Mouse (Mus musculus) liver, postnatal 0 days (tissue): ENCODE data around the gene Tut1. TPM values are rescaled to one million over a fixed set of nuclear protein-coding genes. Genes with fewer than 3 reads are reported as not detected.

Source experiments
- ATAC-seq: fragments of 200-750 bp; cut with Nextera tagmentation; 2 replicates; pipeline ENCODE4 v1.8.0; 2017; ENCODE audit warnings: mild to moderate bottlenecking, moderate library complexity
- DNase-seq: peaks from one replicate; pipeline ENCODE4 v3.0.0-alpha.2; 2016
- H3K27ac ChIP-seq: fragments of 300-500 bp; sonication (generic); 2 replicates; pipeline ENCODE4 v1.5.1; 2014; ENCODE audit warnings: antibody characterized with exemption, moderate library complexity, mild to moderate bottlenecking, low read depth
- H3K27me3 ChIP-seq: fragments of 300-500 bp; sonication (generic); 2 replicates; pipeline ENCODE4 v1.6.1; 2014; ENCODE audit warnings: low read length, control low read depth, mixed read lengths; ENCODE audit not compliant: insufficient read depth
- H3K36me3 ChIP-seq: fragments of 300-500 bp; sonication (generic); replicated peaks from 2 replicates; pipeline ENCODE4 v1.6.1; 2014; ENCODE audit warnings: mild to moderate bottlenecking, control low read depth, low read length, moderate library complexity, mixed read lengths; ENCODE audit not compliant: insufficient read depth
- H3K4me1 ChIP-seq: fragments of 300-500 bp; sonication (generic); 2 replicates; pipeline ENCODE4 v1.6.1; 2014; ENCODE audit warnings: antibody characterized with exemption, mild to moderate bottlenecking, control low read depth; ENCODE audit not compliant: insufficient read depth
- H3K4me2 ChIP-seq: fragments of 300-500 bp; sonication (generic); 2 replicates; pipeline ENCODE4 v1.6.1; 2014; ENCODE audit warnings: low read depth, mild to moderate bottlenecking, low read length, moderate library complexity, mixed read lengths
- H3K4me3 ChIP-seq: fragments of 300-500 bp; sonication (generic); 2 replicates; pipeline ENCODE4 v1.5.1; 2014; ENCODE audit warnings: low read depth, low read length
- H3K9ac ChIP-seq: fragments of 300-500 bp; sonication (generic); replicated peaks from 2 replicates; pipeline ENCODE4 v1.6.1; 2014; ENCODE audit warnings: mild to moderate bottlenecking, moderate library complexity
- H3K9me3 ChIP-seq: fragments of 300-500 bp; sonication (generic); 2 replicates; pipeline ENCODE4 v1.6.1; 2016; ENCODE audit warnings: mild to moderate bottlenecking, control low read depth, low read length, mixed read lengths
- CTCF ChIP-seq: sonication (generic); IDR thresholded peaks from 2 replicates; pipeline ENCODE4 v1.5.1; 2016; ENCODE audit warnings: antibody characterized with exemption, low read depth
- EP300 ChIP-seq: IDR thresholded peaks from 2 replicates; pipeline ENCODE4 v1.6.1; 2016; ENCODE audit warnings: antibody characterized with exemption, low read depth, mild to moderate bottlenecking
- WGBS: fragments of 180-500 bp; shearing (Covaris S2); extraction: QIAGEN DNeasy Blood & Tissue Kit; methylation state at CpG from one replicate; pipeline ENCODE4 v1.1.7; 2014; ENCODE audit not compliant: insufficient replicate concordance; 5-methylcytosine and 5-hydroxymethylcytosine counted together
- polyA plus RNA-seq: library from polyadenylated mRNA; unstranded; fragments of >200 nt; fragmentation: Nextera tagmentation; extraction: Ambion mirVana; gene quantifications from 2 replicates; pipeline ENCODE4 v1.2.1, GENCODE M21; 2015

Gene Tut1
- polyA plus RNA-seq, 1 experiment from 2014 or later, result 10.7 TPM

GRCm38 (mm10) chr19:8984255-8984868, 30.7 kb downstream of the Tut1 start:
- peak overlapping the region; percentile 52 for H3K27ac ChIP-seq
- no peaks in the 10 kb centered on the region for H3K9me3 ChIP-seq
- H3K36me3 ChIP-seq, result peaks cover 4% of the 10 kb centered on the region
- peaks cover 6% of the 10 kb centered on the region; the same call in 1 of the 2 replicates for H3K27me3 ChIP-seq
- DNase-seq (peak; percentile 63), ATAC-seq (peak; percentile 58)
- no peak overlapping the region for H3K9ac ChIP-seq
- H3K4me3 ChIP-seq, result no peak overlapping the region
- no peak overlapping the region for H3K4me2 ChIP-seq
- TF ChIP-seq EP300, result no peak
- no peak for TF ChIP-seq CTCF
- H3K4me1 ChIP-seq, result peaks cover 49% of the 10 kb centered on the region
- 29% methylated on average over 7 of the region's 7 CpGs for WGBS

GRCm38 (mm10) chr19:8985891-8986290, 32.2 kb downstream of the Tut1 start:
- H3K36me3 ChIP-seq, result no peaks in the 10 kb centered on the region
- peaks cover 16% of the 10 kb centered on the region for H3K27me3 ChIP-seq
- no peak for ATAC-seq
- no peak overlapping the region for H3K27ac ChIP-seq
- H3K9ac ChIP-seq, result no peak overlapping the region
- DNase-seq, result no peak
- H3K4me2 ChIP-seq, result no peak overlapping the region
- TF ChIP-seq CTCF (no peak), EP300 (no peak)
- H3K9me3 ChIP-seq, result no peaks in the 10 kb centered on the region
- 56% methylated on average over 5 of the region's 5 CpGs for WGBS
- no peak overlapping the region for H3K4me3 ChIP-seq
- peaks cover 58% of the 10 kb centered on the region for H3K4me1 ChIP-seq

- DNase-seq (no peak), ATAC-seq (no peak)
- H3K4me2 ChIP-seq, result no peak overlapping the region
- peaks cover 16% of the 10 kb centered on the region for H3K27me3 ChIP-seq
- WGBS, result 70% methylated on average over 2 of the region's 2 CpGs
- no peaks in the 10 kb centered on the region for H3K9me3 ChIP-seq
- peaks cover 56% of the 10 kb centered on the region for H3K4me1 ChIP-seq
- no peaks in the 10 kb centered on the region for H3K36me3 ChIP-seq
- H3K4me3 ChIP-seq, result no peak overlapping the region
- H3K9ac ChIP-seq, result no peak overlapping the region
- no peak for TF ChIP-seq EP300
- no peak for TF ChIP-seq CTCF
- H3K27ac ChIP-seq, result no peak overlapping the region
Observed at GRCm38 (mm10) chr19:8987816-8988215, 34.2 kb downstream of the Tut1 start.

- ATAC-seq (no peak), DNase-seq (no peak)
- no peak overlapping the region for H3K27ac ChIP-seq
- H3K4me1 ChIP-seq, result peaks cover 50% of the 10 kb centered on the region
- WGBS, result 42% methylated on average over 15 of the region's 15 CpGs
- H3K9me3 ChIP-seq, result no peaks in the 10 kb centered on the region
- H3K27me3 ChIP-seq, result peaks cover 16% of the 10 kb centered on the region
- H3K4me3 ChIP-seq, result peak overlapping the region; percentile 57
- TF ChIP-seq CTCF (no peak), EP300 (no peak)
- no peaks in the 10 kb centered on the region for H3K36me3 ChIP-seq
- peak overlapping the region; percentile 91 for H3K4me2 ChIP-seq
- peak overlapping the region; percentile 64 for H3K9ac ChIP-seq
Observed at GRCm38 (mm10) chr19:8988346-8989065, 34.9 kb downstream of the Tut1 start.

GRCm38 (mm10) chr19:8989066-8989566, 35.5 kb downstream of the Tut1 start, which contains the start of gene Ahnak:
TSS of gene Ahnak (plus strand) at chr19:8989284.
- Histone ChIP-seq H3K9me3 (no peaks in the 10 kb centered on the region), H3K4me1 (peaks cover 44% of the 10 kb centered on the region)

More at GRCm38 (mm10) chr19:8989066-8989566, 35.5 kb downstream of the Tut1 start, which contains the start of gene Ahnak:
- Histone ChIP-seq H3K27me3 (peaks cover 16% of the 10 kb centered on the region), H3K36me3 (no peaks in the 10 kb centered on the region), H3K27ac (peak within 1 kb of the TSS; percentile 64), H3K4me3 (peak within 1 kb of the TSS; percentile 57), H3K9ac (peak within 1 kb of the TSS; percentile 64), H3K4me2 (peak within 1 kb of the TSS; percentile 91)
- DNase-seq, result peak; percentile 74
- WGBS, result under 1% methylated on average over 41 of the region's 42 CpGs
- TF ChIP-seq EP300, result no peak
- no peak for TF ChIP-seq CTCF
- peak; percentile 53 for ATAC-seq
